Mouse (Mus musculus) layer of hippocampus, postnatal 36 days (tissue): ENCODE data around the gene Thsd4. TPM values are rescaled to one million over a fixed set of nuclear protein-coding genes. Genes with fewer than 3 reads are reported as not detected.
"Not testable (repeated sequence)": the region's sequence is repeated elsewhere in the genome, so short reads cannot be mapped to it uniquely, and the experiment has no call there.

Experiments
- DNase-seq, 2 experiments: peaks; one replicate each; pipeline ENCODE4 v3.0.0; 2022
- total RNA-seq, 2 experiments: library from RNA; stranded (reverse); gene quantifications; 2 replicates each; pipeline ENCODE4 v1.2.3; 2021

The Thsd4 gene
- total RNA-seq, 2 experiments from 2014 or later: 22.9 to 25.7 TPM

DNA sequence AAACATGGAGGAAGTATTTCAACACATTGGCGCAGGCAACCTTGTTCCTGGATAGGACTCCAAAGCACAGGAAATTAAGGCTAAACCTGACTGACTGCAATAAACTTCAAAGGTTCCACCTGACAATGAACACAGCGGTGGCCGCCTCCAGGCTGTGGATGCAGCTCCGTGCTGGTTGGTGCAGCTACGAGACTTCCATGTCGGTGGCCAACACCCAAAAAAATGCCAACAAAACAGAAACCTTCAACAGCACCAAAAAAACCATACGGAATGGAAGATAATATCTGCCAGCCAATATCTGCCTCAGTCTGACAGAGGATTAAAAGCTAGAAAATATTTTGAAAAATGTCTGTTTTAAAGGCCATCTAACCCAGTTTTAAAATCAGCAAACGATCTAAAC, 583.3 kb downstream of the Thsd4 start:
- DNase-seq: no peak

DNA sequence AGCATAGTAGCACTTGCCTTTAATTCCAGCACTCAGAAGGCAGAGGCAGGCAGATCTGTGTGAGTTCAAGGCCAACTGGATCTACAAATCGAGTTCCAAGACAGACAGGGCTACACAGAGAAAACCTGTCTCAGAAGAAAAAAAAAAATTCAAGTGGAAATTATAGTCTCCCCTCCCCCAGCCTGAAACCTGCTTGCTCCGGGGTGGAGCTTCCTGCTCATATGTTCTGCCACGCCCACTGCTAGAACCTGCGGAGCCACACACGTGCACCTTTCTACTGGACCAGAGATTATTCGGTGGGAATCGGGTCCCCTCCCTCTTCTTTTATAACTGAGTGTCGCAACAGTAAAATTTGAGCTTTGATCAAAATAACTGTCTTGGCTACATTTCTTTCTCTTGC, 586.0 kb downstream of the Thsd4 start:
- not testable (repeated sequence) for DNase-seq

DNA sequence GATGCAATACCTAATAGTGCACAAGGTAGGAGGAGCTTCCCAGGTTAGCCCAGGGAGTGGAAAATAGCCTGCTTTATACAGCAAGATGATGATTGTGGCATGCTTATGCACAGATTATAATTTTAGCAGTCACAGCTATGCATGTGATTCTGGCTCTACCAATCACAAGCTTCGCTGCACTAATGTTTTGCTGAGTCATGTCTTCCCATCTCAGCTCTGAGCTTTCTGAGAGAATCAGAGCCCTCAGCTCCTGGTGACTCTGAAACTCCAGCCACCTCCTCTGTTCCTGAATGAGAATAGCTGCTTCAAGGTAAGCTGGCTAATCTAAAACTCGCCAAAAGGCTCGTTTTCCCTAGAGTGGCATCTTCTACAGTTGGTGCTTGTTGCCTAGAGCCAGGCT, 591.6 kb downstream of the Thsd4 start:
- no peak for DNase-seq

Other genes with a start within 250 kb of the Thsd4 start
- 10 to 100 TPM; 54.4 to 58.3 TPM for gene Lrrc49, start 166.1 kb upstream of the Thsd4 start, total RNA-seq
- 10 to 100 TPM; 33.4 to 34.8 TPM for gene Larp6, start 190.9 kb upstream of the Thsd4 start, total RNA-seq